Mouse (Mus musculus) midbrain, embryonic 16.5 days (tissue): ENCODE results near the gene Cenpm. TPM values are rescaled to one million over a fixed set of nuclear protein-coding genes. Genes with fewer than 3 reads are reported as not detected.

Source experiments
- ATAC-seq: fragments of 200-750 bp; cut with Nextera tagmentation; 2 replicates; pipeline ENCODE4 v1.8.0; 2017; ENCODE audit warnings: moderate TSS enrichment
- H3K27ac ChIP-seq: fragments of 300-500 bp; sonication (generic); 2 replicates; pipeline ENCODE4 v1.5.1; 2014; ENCODE audit warnings: mild to moderate bottlenecking, low read length, mixed read lengths
- H3K27me3 ChIP-seq: fragments of 300-500 bp; sonication (generic); 2 replicates; pipeline ENCODE4 v1.6.1; 2014; ENCODE audit warnings: low read depth, low read length, mixed read lengths; ENCODE audit not compliant: control insufficient read depth, insufficient read depth
- H3K36me3 ChIP-seq: fragments of 300-500 bp; sonication (generic); 2 replicates; pipeline ENCODE4 v1.6.1; 2014; ENCODE audit warnings: mild to moderate bottlenecking, low read length, moderate library complexity, mixed read lengths; ENCODE audit not compliant: control insufficient read depth, insufficient read depth
- H3K4me1 ChIP-seq: fragments of 300-500 bp; sonication (generic); 2 replicates; pipeline ENCODE4 v1.6.1; 2014; ENCODE audit warnings: mild to moderate bottlenecking, low read length, mixed read lengths; ENCODE audit not compliant: control insufficient read depth, insufficient read depth
- H3K4me2 ChIP-seq: fragments of 300-500 bp; sonication (generic); 2 replicates; pipeline ENCODE4 v1.6.1; 2014; ENCODE audit warnings: mild to moderate bottlenecking, low read length, mixed read lengths
- H3K4me3 ChIP-seq: fragments of 300-500 bp; sonication (generic); 2 replicates; pipeline ENCODE4 v1.5.1; 2014; ENCODE audit warnings: low read depth, mild to moderate bottlenecking, low read length, moderate library complexity, mixed read lengths
- H3K9ac ChIP-seq: fragments of 300-500 bp; sonication (generic); 2 replicates; pipeline ENCODE4 v1.6.1; 2014; ENCODE audit warnings: low read depth, low read length, mixed read lengths
- H3K9me3 ChIP-seq: fragments of 300-500 bp; sonication (generic); replicated peaks from 2 replicates; pipeline ENCODE4 v1.6.1; 2014; ENCODE audit warnings: mild to moderate bottlenecking, low read length, mixed read lengths; ENCODE audit not compliant: control insufficient read depth, poor library complexity, severe bottlenecking
- WGBS: fragments of 180-500 bp; shearing (Covaris S2); extraction: QIAGEN DNeasy Blood & Tissue Kit; methylation state at CpG from one replicate; pipeline ENCODE4 v1.1.7; 2014; 5-methylcytosine and 5-hydroxymethylcytosine counted together
- polyA plus RNA-seq: library from polyadenylated mRNA; unstranded; fragments of >200 nt; fragmentation: Nextera tagmentation; extraction: Ambion mirVana; gene quantifications from 2 replicates; pipeline ENCODE4 v1.2.1, GENCODE M21; 2015

The Cenpm gene
- polyA plus RNA-seq, 1 experiment from 2014 or later: 13.9 TPM

DNA sequence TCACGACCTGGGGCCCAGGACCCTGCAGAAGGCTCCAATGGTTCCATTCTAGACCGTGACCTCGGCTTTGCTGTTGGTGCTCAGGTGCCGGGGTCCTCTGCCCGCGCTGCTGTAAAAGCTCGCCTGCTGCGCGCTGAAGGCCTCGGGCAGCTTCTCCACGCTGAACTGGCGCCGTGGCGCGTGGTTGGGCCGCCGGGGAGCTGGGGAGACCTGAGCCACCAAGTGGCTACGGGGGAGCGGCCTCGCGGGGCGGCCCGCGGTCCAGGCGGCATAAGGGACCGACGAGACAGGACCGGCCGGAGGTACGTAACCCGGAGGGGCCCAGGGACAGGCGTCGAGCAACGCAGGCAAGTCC, 37.5 kb downstream of the Cenpm start:
- H3K9me3 ChIP-seq: no peaks in the 10 kb centered on the region
- WGBS: 9% methylated on average over 34 of the region's 34 CpGs
- H3K4me2 ChIP-seq: peak overlapping the region; percentile 22
- H3K27me3 ChIP-seq: peaks cover 40% of the 10 kb centered on the region
- ATAC-seq: no peak
- peaks cover 19% of the 10 kb centered on the region for H3K4me1 ChIP-seq
- no peak overlapping the region for H3K27ac ChIP-seq
- no peak overlapping the region for H3K4me3 ChIP-seq
- H3K36me3 ChIP-seq: peaks cover 13% of the 10 kb centered on the region
- peak overlapping the region; percentile 23; the same call in 1 of the 2 replicates for H3K9ac ChIP-seq

DNA sequence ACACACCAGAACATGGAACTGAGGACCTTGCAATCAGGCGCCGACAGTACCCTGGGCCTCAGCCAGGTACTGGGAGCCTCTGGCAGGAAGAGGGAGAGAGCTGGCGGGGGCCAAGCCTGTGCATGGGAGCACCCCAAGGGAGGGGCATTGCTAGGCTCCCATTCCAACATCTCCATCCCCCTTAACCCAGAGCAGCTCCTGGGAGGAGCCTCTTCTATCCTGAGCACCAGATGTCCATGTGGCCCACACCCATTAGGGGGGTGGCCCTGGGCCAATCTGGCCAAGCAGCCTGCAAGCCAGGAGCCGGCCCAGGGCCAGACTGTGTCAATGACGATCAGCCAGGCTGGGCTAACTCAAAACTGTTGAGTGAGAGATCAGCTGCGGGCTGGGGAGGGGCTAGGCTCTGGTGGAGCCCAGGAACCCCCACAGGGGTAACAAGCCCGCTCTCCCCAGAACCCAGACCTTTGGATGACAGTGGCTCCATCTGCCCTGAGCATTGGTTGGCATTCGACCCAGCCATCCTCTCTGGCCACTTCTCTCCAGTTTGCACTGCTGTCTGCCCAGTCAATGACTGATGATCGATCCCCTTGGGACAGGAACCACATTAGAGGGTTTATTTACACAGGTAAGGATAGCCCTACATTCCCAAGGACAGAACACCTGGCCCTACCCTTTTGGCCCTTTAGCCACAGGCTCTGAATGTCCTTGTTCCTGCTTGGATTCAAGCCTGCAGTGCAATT, 38.0 kb downstream of the Cenpm start:
- H3K27me3 ChIP-seq: peaks cover 35% of the 10 kb centered on the region
- H3K9ac ChIP-seq: 0 out of 2 replicates have a peak overlapping the region, but pooled peaks have one; percentile 1
- no peaks in the 10 kb centered on the region for H3K9me3 ChIP-seq
- WGBS: 54% methylated on average over 9 of the region's 9 CpGs
- H3K36me3 ChIP-seq: peaks cover 17% of the 10 kb centered on the region
- no peak overlapping the region for H3K27ac ChIP-seq
- no peak overlapping the region for H3K4me2 ChIP-seq
- H3K4me1 ChIP-seq: peaks cover 13% of the 10 kb centered on the region
- H3K4me3 ChIP-seq: no peak overlapping the region
- ATAC-seq: peak; percentile 79

DNA sequence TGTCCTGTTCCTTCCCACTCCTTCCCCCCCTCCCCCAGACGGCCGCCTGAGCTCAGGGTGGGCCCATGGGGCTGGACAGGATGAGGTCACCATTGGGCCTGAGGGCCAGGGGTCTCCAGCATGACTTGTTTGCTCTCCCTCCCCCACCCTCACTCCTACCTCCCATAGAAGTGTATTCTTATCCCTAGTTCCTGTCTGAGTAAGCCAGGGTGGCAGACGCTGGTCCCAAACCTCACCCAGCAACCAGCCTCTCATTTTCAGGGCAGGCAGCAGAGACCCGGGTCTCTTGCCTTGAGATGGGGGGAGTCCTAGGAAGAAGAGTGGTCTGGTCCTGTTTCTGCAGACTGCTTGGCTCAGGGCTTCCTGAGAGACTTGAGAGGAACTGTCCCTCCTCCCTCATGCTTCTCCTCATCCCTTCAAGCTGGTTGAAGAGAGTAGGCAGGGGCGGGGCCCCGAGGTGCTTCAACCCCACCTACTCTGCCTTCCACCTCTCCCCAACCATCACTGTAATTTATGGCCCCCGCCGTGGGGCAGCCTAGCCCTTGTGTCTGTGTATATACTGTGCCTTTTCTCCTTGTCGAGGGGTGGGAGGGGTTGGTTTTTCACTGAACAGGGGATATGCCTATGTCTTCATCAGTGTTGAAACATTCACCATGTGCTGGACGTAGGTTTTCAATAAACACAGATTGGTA, 39.7 kb downstream of the Cenpm start:
- Histone ChIP-seq H3K9ac (no peak overlapping the region), H3K27me3 (peaks cover 19% of the 10 kb centered on the region), H3K27ac (no peak overlapping the region), H3K4me2 (no peak overlapping the region), H3K4me1 (peaks cover 11% of the 10 kb centered on the region; the same call in 1 of the 2 replicates), H3K4me3 (no peak overlapping the region), H3K36me3 (peaks cover 26% of the 10 kb centered on the region), H3K9me3 (no peaks in the 10 kb centered on the region)
- WGBS: 74% methylated on average over 9 of the region's 10 CpGs
- no peak for ATAC-seq

DNA sequence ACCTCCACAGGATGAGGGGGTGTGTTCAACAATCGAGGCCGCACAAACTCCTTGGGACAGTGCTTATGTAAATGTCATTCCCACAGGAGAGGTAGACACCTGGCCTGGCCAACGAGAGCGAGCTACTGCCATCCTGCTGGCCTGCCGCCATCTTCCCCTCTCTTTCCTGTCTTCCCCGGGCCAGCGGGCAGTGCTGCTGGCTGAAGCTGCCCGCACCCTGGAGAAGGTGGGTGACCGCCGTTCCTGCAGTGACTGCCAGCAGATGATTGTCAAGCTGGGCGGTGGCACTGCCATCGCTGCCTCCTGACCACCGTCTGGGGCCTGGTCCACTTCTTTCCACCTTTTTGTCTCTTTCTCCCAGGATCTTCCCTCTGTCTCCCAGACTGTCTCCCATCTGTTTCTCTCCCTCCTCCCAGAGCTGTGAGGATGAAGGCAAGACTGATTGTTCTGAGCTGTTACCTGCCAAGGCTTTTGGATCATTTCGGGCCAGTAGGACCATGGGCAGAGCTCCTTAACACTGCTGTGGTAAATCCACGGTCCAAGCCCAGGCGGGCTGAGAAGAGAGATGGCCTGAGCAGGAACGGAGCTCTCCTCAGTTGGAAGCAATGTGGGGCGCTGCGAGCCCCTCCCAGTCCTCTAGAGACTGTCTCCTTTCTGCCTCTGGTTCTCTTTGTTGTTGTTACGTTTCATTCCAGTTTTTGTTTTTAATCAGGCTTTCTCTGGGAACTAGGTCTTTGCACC, 40.8 kb downstream of the Cenpm start:
- H3K36me3 ChIP-seq: peaks cover 32% of the 10 kb centered on the region
- no peak overlapping the region for H3K27ac ChIP-seq
- H3K9ac ChIP-seq: no peak overlapping the region

DNA sequence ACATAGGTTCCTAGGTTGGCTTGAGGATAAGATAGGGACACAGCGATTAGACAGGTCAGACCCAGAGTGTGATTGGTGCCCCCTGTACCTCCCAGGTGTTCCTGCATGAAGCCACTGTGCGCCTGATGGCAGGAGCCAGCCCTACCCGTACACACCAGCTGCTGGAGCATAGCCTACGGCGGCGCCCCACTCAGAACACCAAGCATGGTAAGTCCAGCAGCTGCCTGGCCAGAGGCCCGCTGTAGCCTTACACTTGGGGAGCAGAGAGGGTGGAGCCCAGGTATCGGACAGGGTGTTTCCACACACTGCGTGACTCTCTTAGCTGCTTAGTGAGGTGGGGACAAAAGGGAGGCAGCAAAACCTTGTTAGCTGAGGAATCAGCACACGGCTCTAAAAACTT, 41.5 kb downstream of the Cenpm start:
- 92% methylated on average over 10 of the region's 10 CpGs for WGBS
- Histone ChIP-seq H3K27me3 (peaks cover 12% of the 10 kb centered on the region; the same call in 1 of the 2 replicates), H3K4me2 (no peak overlapping the region), H3K9me3 (no peaks in the 10 kb centered on the region), H3K4me1 (peaks cover 11% of the 10 kb centered on the region; the same call in 1 of the 2 replicates), H3K4me3 (no peak overlapping the region), H3K9ac (no peak overlapping the region), H3K27ac (no peak overlapping the region), H3K36me3 (peaks cover 39% of the 10 kb centered on the region)
- ATAC-seq: no peak

More for the DNA sequence above, 40.8 kb downstream of the Cenpm start:
- Histone ChIP-seq H3K9me3 (no peaks in the 10 kb centered on the region), H3K4me2 (no peak overlapping the region), H3K4me1 (peaks cover 11% of the 10 kb centered on the region; the same call in 1 of the 2 replicates), H3K27me3 (peaks cover 12% of the 10 kb centered on the region; the same call in 1 of the 2 replicates), H3K4me3 (no peak overlapping the region)
- WGBS: 62% methylated on average over 20 of the region's 20 CpGs
- ATAC-seq: no peak

DNA sequence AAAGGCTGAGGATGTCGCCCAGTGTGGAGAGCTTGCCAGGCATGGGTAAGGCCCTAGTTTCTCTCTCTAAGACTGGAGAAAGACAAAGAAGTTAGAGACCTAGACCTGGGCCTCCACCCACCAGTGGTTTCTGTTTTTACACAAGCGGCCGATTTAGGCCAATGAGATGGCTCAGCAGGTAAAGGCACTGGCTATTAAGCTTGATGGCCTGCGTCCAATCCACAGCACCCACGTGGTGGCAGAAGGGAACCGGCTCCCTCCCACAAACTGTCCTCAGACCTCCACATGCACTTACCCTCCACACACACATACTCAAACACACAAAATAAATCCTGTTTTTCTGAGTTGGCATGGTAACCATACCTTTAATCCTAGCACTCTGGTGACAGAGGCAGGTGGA, 42.5 kb downstream of the Cenpm start:
- Histone ChIP-seq H3K9me3 (no peaks in the 10 kb centered on the region), H3K9ac (no peak overlapping the region), H3K4me2 (no peak overlapping the region), H3K27ac (no peak overlapping the region), H3K36me3 (peaks cover 49% of the 10 kb centered on the region), H3K4me3 (no peak overlapping the region), H3K4me1 (peaks cover 5% of the 10 kb centered on the region; the same call in 1 of the 2 replicates), H3K27me3 (peaks cover 12% of the 10 kb centered on the region; the same call in 1 of the 2 replicates)
- 90% methylated on average over 6 of the region's 6 CpGs for WGBS
- no peak for ATAC-seq

DNA sequence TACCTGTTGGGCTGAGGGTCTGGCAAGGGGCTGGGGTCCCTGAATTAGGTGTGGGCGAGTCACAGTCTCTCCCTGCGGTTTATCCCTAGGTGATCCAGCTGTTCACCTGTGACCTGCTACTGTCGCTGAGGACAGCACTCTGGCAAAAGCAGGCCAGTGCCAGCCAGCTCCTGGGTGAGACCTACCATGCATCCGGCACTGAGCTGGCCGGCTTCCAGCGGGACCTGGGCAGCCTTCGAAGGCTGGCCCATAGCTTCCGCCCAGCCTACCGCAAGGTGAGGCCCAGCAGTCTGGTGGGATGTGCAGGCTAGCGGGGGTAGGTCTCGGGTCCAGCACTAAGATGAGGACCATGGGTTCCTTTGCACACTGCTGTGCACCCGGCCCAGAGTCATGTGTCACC, 45.0 kb downstream of the Cenpm start:
- no peak for ATAC-seq
- H3K9me3 ChIP-seq: no peaks in the 10 kb centered on the region
- H3K27ac ChIP-seq: no peak overlapping the region
- H3K9ac ChIP-seq: no peak overlapping the region
- 85% methylated on average over 12 of the region's 12 CpGs for WGBS
- H3K36me3 ChIP-seq: peaks cover 61% of the 10 kb centered on the region
- H3K4me2 ChIP-seq: no peak overlapping the region
- no peaks in the 10 kb centered on the region for H3K27me3 ChIP-seq
- H3K4me3 ChIP-seq: no peak overlapping the region
- H3K4me1 ChIP-seq: no peaks in the 10 kb centered on the region

DNA sequence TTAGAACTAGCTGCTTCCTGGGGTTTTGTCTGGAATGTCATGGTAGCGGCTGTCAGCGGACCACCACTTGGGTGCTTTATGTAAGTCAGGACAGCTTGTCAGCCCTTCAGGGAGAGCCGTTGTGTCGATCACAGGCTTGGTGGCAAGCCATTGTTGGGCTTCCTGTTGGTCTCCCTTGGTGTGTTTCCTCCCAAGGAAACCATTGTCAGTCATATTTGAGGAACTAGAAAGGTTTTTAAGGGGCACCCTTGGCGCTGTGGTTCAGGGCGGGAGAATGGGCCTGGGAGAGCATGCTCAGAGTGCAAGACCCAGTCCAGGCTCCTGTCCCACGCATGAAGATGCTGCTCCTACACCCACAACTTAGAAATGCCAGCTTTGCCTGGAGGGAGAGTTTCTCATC, 46.2 kb downstream of the Cenpm start:
- Histone ChIP-seq H3K4me1 (no peaks in the 10 kb centered on the region), H3K4me2 (no peak overlapping the region), H3K9me3 (no peaks in the 10 kb centered on the region), H3K9ac (no peak overlapping the region), H3K27me3 (no peaks in the 10 kb centered on the region), H3K27ac (no peak overlapping the region), H3K36me3 (peaks cover 68% of the 10 kb centered on the region), H3K4me3 (no peak overlapping the region)
- ATAC-seq: no peak
- 94% methylated on average over 7 of the region's 7 CpGs for WGBS
